Mouse (Mus musculus) intestine, embryonic 16.5 days (tissue): ENCODE results near the gene Oaz1. TPM values are rescaled to one million over a fixed set of nuclear protein-coding genes. Genes with fewer than 3 reads are reported as not detected.
"Not testable (repeated sequence)": the region's sequence is repeated elsewhere in the genome, so short reads cannot be mapped to it uniquely, and the experiment has no call there.

Experiments
- ATAC-seq: fragments of 200-750 bp; cut with Nextera tagmentation; 2 replicates; pipeline ENCODE4 v1.8.0; 2017; ENCODE audit warnings: moderate TSS enrichment, moderate library complexity
- H3K27ac ChIP-seq: fragments of 300-500 bp; sonication (generic); 2 replicates; pipeline ENCODE4 v1.5.1; 2014; ENCODE audit warnings: mild to moderate bottlenecking, low read length
- H3K27me3 ChIP-seq: fragments of 300-500 bp; sonication (generic); replicated peaks from 2 replicates; pipeline ENCODE4 v1.6.1; 2014; ENCODE audit warnings: low read length, control low read depth, mixed read lengths; ENCODE audit not compliant: control insufficient read depth, insufficient read depth
- H3K36me3 ChIP-seq: fragments of 300-500 bp; sonication (generic); 2 replicates; pipeline ENCODE4 v1.6.1; 2014; ENCODE audit warnings: low read length, control low read depth; ENCODE audit not compliant: control insufficient read depth, insufficient read depth
- H3K4me1 ChIP-seq: fragments of 300-500 bp; sonication (generic); 2 replicates; pipeline ENCODE4 v1.6.1; 2014; ENCODE audit warnings: low read length, control low read depth, mixed read lengths; ENCODE audit not compliant: control insufficient read depth, insufficient read depth
- H3K4me2 ChIP-seq: fragments of 300-500 bp; sonication (generic); 2 replicates; pipeline ENCODE4 v1.6.1; 2014; ENCODE audit warnings: low read depth, low read length, control low read depth
- H3K4me3 ChIP-seq: fragments of 300-500 bp; sonication (generic); 2 replicates; pipeline ENCODE4 v1.5.1; 2014; ENCODE audit warnings: mild to moderate bottlenecking, low read length
- H3K9ac ChIP-seq: fragments of 300-500 bp; sonication (generic); 2 replicates; pipeline ENCODE4 v1.6.1; 2014; ENCODE audit warnings: low read depth, low read length
- H3K9me3 ChIP-seq: fragments of 300-500 bp; sonication (generic); 2 replicates; pipeline ENCODE4 v1.6.1; 2016; ENCODE audit warnings: low read length, control low read depth; ENCODE audit not compliant: control insufficient read depth
- WGBS: fragments of 180-500 bp; shearing (Covaris S2); extraction: QIAGEN DNeasy Blood & Tissue Kit; methylation state at CpG from one replicate; pipeline ENCODE4 v1.1.7; 2014; 5-methylcytosine and 5-hydroxymethylcytosine counted together
- polyA plus RNA-seq: library from polyadenylated mRNA; unstranded; fragments of >200 nt; fragmentation: Nextera tagmentation; extraction: Ambion mirVana; gene quantifications from 2 replicates; pipeline ENCODE4 v1.2.1, GENCODE M21; 2015

Oaz1 gene
- polyA plus RNA-seq, 1 experiment from 2014 or later, result 1,714 TPM

- Histone ChIP-seq H3K36me3 (peaks cover 15% of the 10 kb centered on the region), H3K4me2 (peak overlapping the region; percentile 30; the same call in 1 of the 2 replicates), H3K27me3 (0 out of 2 replicates have a peak, but pooled peaks cover 4% of the 10 kb centered on the region), H3K27ac (no peak overlapping the region), H3K4me1 (peaks cover 37% of the 10 kb centered on the region), H3K4me3 (peak overlapping the region; percentile 4; the same call in 1 of the 2 replicates), H3K9me3 (no peaks in the 10 kb centered on the region), H3K9ac (peak overlapping the region; percentile 46)
- 26% methylated on average over 40 of the region's 40 CpGs for WGBS
- no peak for ATAC-seq
Measured at GRCm38 (mm10) chr10:80808099-80808984, 18.1 kb upstream of the Oaz1 start.

DNA sequence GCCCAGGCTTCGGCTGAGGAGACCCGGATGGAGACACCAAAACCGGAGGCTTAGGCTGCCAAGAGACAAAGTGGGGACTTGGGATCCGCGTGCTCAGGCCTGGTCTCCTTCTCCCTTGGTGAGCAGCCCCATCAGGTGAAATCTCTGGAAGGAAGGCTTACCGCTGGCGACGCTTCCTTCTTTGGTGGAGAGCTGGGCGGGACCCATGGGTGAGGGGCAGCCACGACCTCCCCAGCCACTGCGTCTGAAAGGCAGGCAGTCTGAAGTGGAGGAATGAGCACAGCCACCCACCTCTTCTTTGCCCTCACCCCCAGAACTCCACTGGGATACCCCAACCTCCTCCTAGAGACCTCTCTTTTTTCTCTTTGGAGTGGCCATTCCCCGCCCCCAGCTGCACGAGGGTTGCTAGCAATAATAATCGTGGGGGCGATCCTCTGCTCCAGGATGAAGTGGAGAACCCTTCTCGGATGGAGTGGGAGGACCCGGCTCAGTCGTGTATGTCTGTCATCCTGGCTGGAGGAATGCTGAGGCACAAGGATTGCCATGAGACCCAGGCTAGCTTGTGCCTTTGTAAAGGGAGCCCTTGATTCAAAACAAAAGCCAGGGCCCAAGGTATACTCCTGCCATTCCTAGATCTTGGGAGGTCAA, 17.3 kb upstream of the Oaz1 start:
- peaks cover 37% of the 10 kb centered on the region for H3K4me1 ChIP-seq
- 0 out of 2 replicates have a peak, but pooled peaks cover 4% of the 10 kb centered on the region for H3K27me3 ChIP-seq
- H3K4me3 ChIP-seq, result peak overlapping the region; percentile 4; the same call in 1 of the 2 replicates
- ATAC-seq, result no peak
- H3K9ac ChIP-seq, result peak overlapping the region; percentile 46
- peak overlapping the region; percentile 30; the same call in 1 of the 2 replicates for H3K4me2 ChIP-seq
- H3K36me3 ChIP-seq, result peaks cover 11% of the 10 kb centered on the region
- no peaks in the 10 kb centered on the region for H3K9me3 ChIP-seq
- 12% methylated on average over 18 of the region's 18 CpGs for WGBS
- H3K27ac ChIP-seq, result no peak overlapping the region

GRCm38 (mm10) chr10:80810084-80810483, 16.4 kb upstream of the Oaz1 start:
- no peak for ATAC-seq

DNA sequence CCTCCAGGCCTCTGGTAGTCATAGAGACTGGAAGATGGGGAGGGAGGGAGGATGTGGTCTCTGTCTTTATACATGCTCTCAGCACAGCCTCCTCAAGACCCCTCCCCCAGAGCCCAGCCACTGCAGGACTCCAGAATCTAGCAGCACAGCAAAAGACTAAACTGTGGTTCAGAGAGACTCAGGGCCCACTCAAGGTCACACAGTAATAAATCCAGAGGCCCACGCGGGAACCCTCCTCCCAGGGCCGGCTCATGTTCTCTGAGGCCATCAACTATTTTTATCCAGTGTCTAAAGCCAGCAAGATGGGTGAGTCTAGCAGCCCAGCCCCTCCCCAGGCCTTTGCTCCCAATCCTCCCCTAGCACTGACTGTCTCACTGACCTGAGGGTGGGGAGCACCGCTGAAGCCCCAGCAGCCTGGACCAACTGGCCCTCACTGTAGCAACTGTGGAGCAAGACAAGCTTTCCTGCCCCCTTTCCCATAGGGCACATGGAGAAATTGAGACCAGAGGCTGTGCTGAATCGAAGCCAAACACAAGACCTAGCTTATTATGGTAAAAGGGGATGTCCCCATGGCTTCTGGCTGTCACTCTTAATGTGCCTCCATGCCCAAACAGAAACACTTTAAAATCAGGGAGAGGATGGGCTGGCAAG, 13.9 kb upstream of the Oaz1 start:
- no peak overlapping the region for H3K27ac ChIP-seq
- 0 out of 2 replicates have a peak, but pooled peaks cover 4% of the 10 kb centered on the region for H3K27me3 ChIP-seq
- ATAC-seq, result no peak
- peak overlapping the region; percentile 40; the same call in 1 of the 2 replicates for H3K9ac ChIP-seq
- WGBS, result 41% methylated on average over 5 of the region's 5 CpGs
- no peak overlapping the region for H3K4me2 ChIP-seq
- no peaks in the 10 kb centered on the region for H3K36me3 ChIP-seq
- H3K4me1 ChIP-seq, result peaks cover 24% of the 10 kb centered on the region
- no peaks in the 10 kb centered on the region for H3K9me3 ChIP-seq
- H3K4me3 ChIP-seq, result no peak overlapping the region

More at GRCm38 (mm10) chr10:80810084-80810483, 16.4 kb upstream of the Oaz1 start:
- Histone ChIP-seq H3K4me3 (no peak overlapping the region), H3K9me3 (no peaks in the 10 kb centered on the region), H3K4me2 (no peak overlapping the region; the same call in 1 of the 2 replicates), H3K27me3 (0 out of 2 replicates have a peak, but pooled peaks cover 4% of the 10 kb centered on the region), H3K36me3 (peaks cover 3% of the 10 kb centered on the region), H3K27ac (no peak overlapping the region), H3K9ac (0 out of 2 replicates have a peak overlapping the region, but pooled peaks have one; percentile 10), H3K4me1 (peaks cover 37% of the 10 kb centered on the region)
- 5% methylated on average over 20 of the region's 20 CpGs for WGBS

- Histone ChIP-seq H3K4me1 (peaks cover 15% of the 10 kb centered on the region; the same call in 1 of the 2 replicates), H3K9me3 (no peaks in the 10 kb centered on the region), H3K4me2 (no peak within 1 kb of the TSS), H3K9ac (peak within 1 kb of the TSS; percentile 40), H3K4me3 (no peak within 1 kb of the TSS), H3K36me3 (no peaks in the 10 kb centered on the region), H3K27me3 (no peaks in the 10 kb centered on the region), H3K27ac (no peak within 1 kb of the TSS)
- no peak for ATAC-seq
- 73% methylated on average over 4 of the region's 4 CpGs for WGBS
Measured at GRCm38 (mm10) chr10:80813366-80813765, 13.1 kb upstream of the Oaz1 start, which contains the start of gene Jsrp1. TSS of gene Jsrp1 (minus strand) at chr10:80813498.

- H3K9ac ChIP-seq, result no peak overlapping the region
- no peak for ATAC-seq
- 68% methylated on average over 7 of the region's 7 CpGs for whole genome bisulfite sequencing
Measured at GRCm38 (mm10) chr10:80814800-80815199, 11.7 kb upstream of the Oaz1 start.

DNA sequence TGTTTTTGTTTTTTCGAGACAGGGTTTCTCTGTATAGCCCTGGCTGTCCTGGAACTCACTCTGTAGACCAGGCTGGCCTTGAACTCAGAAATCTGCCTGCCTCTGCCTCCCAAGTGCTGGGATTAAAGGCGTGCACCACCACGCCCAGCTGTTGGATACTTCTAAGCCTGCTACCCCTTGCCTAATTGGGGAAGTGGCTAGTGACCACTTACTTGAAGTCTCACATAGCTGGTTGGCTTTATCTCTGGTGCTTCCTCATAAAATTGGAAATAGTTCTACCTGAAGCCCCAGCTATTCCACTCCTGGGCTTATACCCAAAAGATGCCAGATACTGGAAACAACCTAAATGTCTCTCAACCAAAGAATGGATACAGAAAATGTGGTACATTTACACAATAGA, 10.2 kb upstream of the Oaz1 start:
- H3K9me3 ChIP-seq, H3K27ac ChIP-seq, H3K4me1 ChIP-seq, H3K4me3 ChIP-seq, H3K27me3 ChIP-seq, ATAC-seq, H3K4me2 ChIP-seq, H3K9ac ChIP-seq, H3K36me3 ChIP-seq: not testable (repeated sequence)
- WGBS, result 88% methylated on average over 3 of the region's 3 CpGs

More at GRCm38 (mm10) chr10:80814800-80815199, 11.7 kb upstream of the Oaz1 start:
- no peaks in the 10 kb centered on the region for H3K27me3 ChIP-seq
- H3K4me1 ChIP-seq, result peaks cover 10% of the 10 kb centered on the region; the same call in 1 of the 2 replicates
- H3K4me3 ChIP-seq, result no peak overlapping the region
- H3K9me3 ChIP-seq, result no peaks in the 10 kb centered on the region
- H3K4me2 ChIP-seq, result no peak overlapping the region
- no peaks in the 10 kb centered on the region for H3K36me3 ChIP-seq
- no peak overlapping the region for H3K27ac ChIP-seq

- Histone ChIP-seq H3K9me3 (no peaks in the 10 kb centered on the region), H3K4me3 (no peak overlapping the region), H3K4me2 (no peak overlapping the region), H3K27me3 (no peaks in the 10 kb centered on the region), H3K4me1 (peaks cover 5% of the 10 kb centered on the region; the same call in 1 of the 2 replicates), H3K9ac (no peak overlapping the region), H3K27ac (no peak overlapping the region), H3K36me3 (no peaks in the 10 kb centered on the region)
- 51% methylated on average over 2 of the region's 2 CpGs for WGBS
- peak; percentile 54; the same call in 1 of the 2 replicates for ATAC-seq
Measured at GRCm38 (mm10) chr10:80817164-80817563, 9.3 kb upstream of the Oaz1 start.

DNA sequence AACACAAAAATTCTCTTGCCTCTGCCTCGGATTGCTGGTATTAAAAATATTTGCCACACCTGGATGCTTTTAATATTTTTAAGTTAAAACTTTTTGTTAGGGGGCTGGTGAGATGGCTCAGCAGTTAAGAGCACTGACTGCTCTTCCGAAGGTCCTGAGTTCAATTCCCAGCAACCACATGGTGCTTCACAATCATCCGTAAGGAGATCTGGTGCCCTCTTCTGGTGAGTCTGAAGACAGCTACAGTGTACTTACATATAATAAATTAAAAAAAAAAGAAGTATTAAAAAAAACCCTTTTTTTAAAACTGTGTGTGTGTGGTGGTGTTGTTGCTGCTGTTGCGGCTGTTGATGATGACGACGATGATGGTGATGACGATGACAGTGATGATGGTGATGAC, 8.5 kb upstream of the Oaz1 start:
- not testable (repeated sequence) for H3K4me3 ChIP-seq

More for the DNA sequence above, 8.5 kb upstream of the Oaz1 start:
- H3K27me3 ChIP-seq, H3K36me3 ChIP-seq, ATAC-seq, H3K9ac ChIP-seq, H3K4me2 ChIP-seq, H3K9me3 ChIP-seq, H3K4me1 ChIP-seq, H3K27ac ChIP-seq: not testable (repeated sequence)
- 84% methylated on average over 7 of the region's 7 CpGs for WGBS
